Mouse (Mus musculus) urinary bladder, postnatal 25 days (tissue): ENCODE measurements at regions not wholly inside any gene's neighbourhood (a gene's known extent, or its start where the extent isn't known, plus 50 kb on each side); places are given as distances from the start of the nearest gene placed in this dataset.

ENCODE experiments used
- DNase-seq: peaks from one replicate; pipeline ENCODE4 v3.0.0; 2022; ENCODE audit warnings: low spot score

DNA sequence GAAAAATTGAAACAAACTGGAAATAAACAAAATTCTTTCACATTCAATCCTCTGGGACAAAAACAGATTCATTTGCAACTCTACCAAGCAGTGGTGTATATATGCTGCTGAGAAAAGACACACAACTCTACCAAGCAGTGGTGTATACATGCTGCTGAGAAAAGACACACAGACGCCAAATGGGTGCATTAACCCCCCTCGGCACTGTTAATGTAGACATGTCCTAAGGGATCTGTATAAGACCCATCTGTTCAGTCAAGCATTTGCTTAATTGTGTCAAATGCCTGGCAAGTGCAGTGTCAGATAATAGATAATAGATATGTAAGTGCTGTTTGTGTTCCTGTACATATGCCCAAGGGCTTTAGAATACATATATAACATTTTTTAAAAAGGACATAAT is 1035.2 kb upstream of the B3galt2 start:
- DNase-seq = no peak

- DNase-seq = no peak
These were observed 1034.4 kb upstream of the B3galt2 start for GRCm38 (mm10) chr1:142606082-142606481.

DNA sequence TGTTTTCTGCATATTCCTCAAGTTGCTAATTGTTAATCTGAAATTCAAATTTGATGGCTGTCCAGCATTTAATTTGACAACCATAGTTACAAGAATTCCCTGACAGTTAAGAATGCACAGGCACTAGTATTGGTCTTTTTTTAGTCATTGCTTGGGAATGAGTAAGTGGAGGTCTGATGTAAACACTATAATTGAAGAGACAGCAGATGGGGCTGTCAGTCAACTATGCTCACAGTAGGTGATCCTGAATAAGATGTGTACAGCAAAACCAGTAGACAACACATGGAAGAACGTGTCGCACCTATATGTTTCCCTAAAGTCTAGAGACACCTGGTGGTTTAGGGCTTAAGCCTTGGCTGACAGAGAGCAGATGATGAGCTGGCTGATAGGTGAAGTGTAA is 1019.0 kb upstream of the B3galt2 start:
- no peak for DNase-seq

- no peak for DNase-seq
These were observed 1016.2 kb upstream of the B3galt2 start for GRCm38 (mm10) chr1:142624303-142624702.

DNA sequence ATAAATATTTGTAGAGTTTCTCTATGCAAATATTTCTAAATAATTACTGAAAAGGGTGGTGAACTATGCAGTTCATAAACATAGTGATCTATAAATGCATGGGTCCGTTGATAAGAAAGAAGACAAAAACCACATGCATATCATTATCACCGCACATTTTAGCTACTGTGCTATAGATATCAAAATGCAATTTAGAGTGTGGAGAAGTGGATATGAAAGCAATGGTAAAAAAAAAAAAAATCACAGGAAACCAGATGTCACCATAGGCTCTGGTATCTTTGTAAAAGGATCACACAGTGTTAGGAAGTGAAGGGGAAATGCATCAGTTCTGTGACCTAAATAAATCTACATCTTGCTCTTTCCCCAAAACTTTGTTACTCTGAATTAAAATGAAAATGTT is 985.2 kb upstream of the B3galt2 start:
- no peak for DNase-seq

- no peak for DNase-seq
These were observed 975.2 kb upstream of the B3galt2 start for GRCm38 (mm10) chr1:142665262-142665661.

DNA sequence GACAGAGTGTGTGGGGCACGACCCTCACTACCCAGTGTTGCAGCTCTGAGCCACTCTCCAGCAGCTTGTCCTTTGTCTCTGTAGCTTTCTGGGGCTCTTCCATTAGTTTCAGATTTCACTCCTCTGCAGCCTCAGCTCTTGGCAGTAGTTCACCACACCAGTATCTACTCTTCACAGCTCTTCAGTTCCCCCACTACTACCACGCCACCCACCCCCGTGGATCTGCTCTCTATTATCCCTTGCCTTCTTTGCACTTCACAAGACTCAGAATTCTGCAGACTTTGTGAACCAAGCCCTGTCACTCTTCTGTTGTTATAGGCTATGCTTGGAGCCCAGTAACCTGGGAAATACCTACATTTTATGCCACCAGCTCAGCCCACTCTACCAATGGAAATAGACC is 960.5 kb upstream of the B3galt2 start:
- no peak for DNase-seq

DNA sequence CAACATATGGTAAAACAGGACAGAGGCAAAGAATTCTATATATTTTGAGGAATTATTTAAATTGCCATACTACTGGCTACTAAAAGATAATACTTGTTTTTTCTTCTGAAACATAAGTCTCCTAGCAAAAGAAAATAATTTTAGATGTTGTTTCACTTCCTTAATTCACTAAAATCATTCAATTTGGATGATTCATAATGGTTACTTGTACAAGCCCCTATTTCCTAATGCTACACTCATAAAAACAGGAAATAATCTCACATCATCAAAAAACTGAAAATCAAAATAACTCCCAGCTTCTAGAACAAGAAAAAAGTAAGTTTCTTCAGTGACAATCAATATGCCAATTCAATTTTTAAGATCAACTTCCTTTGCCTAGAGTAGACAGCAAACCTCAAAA is 951.6 kb upstream of the B3galt2 start:
- no peak for DNase-seq

- DNase-seq = no peak
These were observed 945.3 kb upstream of the B3galt2 start for GRCm38 (mm10) chr1:142695179-142695578.

DNA sequence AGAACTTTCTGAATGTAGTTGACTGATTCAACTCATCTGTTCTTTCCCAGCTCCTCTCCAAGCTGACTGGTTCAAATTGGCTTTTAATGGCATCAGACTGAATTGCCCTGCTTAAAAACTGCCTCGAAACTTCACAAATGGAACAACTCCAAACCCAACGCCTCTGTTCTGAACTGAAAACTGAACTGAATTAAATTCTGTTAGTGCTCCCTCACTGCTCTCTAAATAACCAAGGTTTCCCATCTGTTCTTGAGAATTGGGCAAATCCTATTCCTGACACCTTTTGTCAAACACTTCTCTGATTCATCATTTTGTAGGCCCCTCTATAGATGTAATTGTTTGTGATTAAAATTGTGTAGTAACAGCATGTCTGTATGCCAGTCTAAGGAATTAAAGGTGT is 932.2 kb upstream of the B3galt2 start:
- DNase-seq = no peak

DNA sequence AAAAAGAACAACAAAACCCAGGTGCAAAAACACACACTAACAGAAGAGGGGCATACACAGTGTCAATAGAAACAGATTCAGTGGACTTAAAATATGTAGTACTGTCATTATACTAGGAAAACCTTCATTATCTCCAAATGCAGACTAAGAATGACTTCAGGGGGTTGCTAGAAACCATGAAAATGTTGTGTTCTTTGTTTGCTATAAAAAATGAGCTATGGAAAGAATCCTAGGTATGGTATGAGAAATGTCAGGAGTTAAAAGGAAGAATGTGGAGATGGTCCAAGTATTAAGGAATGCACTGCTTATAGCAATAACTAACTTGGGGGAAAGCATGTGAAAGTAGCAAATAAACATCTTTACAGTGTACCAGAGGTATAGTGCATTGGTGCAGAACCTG is 910.2 kb upstream of the B3galt2 start:
- no peak for DNase-seq

DNA sequence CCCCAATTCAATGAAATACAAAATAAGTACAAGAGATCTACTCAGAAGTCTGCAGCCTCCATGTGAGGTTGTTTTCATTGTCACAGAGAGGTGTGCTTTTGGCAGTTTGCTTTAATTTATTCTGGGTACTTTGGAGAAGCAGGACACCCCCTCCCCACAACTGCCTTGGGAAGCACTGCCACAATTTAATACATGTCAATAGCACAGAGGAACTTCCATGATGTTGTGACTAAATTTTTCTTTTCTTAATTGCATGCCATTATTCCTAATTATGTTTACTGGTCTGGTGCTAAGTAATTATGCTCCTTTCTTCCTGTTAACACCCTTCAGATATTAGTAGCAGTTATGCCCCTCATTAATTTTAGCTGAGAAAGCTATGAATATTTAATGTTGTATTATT is 906.4 kb upstream of the B3galt2 start:
- DNase-seq = no peak

- DNase-seq = no peak
These were observed 902.1 kb upstream of the B3galt2 start for GRCm38 (mm10) chr1:142738376-142738775.

DNA sequence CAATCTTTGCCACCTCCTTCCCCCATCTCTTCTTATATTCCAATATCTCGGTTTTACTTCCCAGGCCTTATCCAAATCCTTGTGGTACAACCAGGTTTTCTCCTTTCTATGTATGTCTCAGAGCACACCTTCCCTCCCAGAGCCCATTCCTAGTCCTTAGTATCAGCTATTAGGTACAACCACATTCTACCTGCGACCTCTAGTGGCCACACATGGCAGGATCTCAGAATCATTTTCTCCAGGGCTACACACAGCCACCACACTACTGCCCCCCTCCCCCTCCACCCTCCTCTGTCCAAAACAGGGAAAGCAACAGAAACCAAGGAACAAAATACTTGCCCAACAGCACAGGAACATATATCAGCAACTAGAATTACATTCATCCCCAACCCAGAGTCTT is 898.2 kb upstream of the B3galt2 start:
- DNase-seq = peak; percentile 31

GRCm38 (mm10) chr1:142771010-142771409 is 869.5 kb upstream of the B3galt2 start:
- no peak for DNase-seq
